8 mouse cellular contexts compared by ENCODE assay signal in the genomic region with DNA sequence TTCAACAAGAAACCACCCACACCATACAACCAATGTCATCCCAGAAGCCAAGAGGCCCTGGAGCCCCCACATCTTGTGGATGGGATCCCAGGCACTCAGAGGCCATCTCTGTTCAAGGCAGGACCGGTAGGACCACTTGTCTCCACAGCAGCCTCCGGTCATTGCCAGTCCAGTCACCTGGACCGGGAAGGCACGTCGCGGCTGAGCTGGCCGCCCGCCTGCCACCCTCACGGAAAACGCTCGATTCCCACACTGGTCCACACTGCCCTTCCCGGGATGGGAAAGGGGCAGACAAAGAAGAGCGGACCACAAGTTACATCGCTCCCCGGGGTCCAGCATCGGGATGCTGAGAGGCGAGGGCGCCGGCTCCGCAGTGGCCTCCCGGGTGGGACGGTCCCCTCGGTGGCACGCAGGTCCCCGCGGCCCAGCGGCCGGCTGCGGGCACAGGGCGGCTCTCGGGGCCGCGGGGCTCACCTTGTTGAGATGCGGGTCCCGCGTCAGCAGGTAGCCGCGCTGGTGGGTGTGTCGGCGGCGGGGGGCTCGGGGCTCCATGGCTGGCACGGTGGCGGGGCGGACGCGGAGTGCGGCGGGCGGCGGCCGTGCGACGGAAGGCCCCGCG. TPM values are rescaled to one million over a fixed set of nuclear protein-coding genes. Genes with fewer than 3 reads are reported as not detected.
A peak's percentile ranks its signal among the peaks of the same experiment; 100 is the strongest.
DNase-seq lines count a peak whose midpoint lies in the region; ATAC-seq and TF ChIP-seq lines count a peak whose summit lies in the region.

No protein-coding gene starts in this region.

- H3K4me2 ChIP-seq in liver, embryonic 14.5 days (ENCODE audit: low read depth), result peak overlapping the region; percentile 90
- H3K4me2 ChIP-seq in myocyte (ENCODE audit: low read depth), result peak overlapping the region; percentile 58

- ATAC-seq in liver, embryonic 14.5 days (ENCODE audit: insufficient read depth), result peak; percentile 22

- DNase-seq in urinary bladder, postnatal 25 days (ENCODE audit: low spot score), result peak; percentile 52
- DNase-seq in urinary bladder, postnatal 10 days (ENCODE audit: low spot score), result no peak
- peak; percentile 45 for DNase-seq in embryo, embryonic 10 days (ENCODE audit: low spot score)
- peak; percentile 46 to 71 for DNase-seq in heart, adult 2 months
- peak; percentile 59 for DNase-seq in kidney, adult 18-20 months
- DNase-seq in liver, embryonic 14.5 days (ENCODE audit: low read depth in 3 of 3, low spot score in 3 of 3), result no peak
- DNase-seq in natural killer cell, adult 2 months (ENCODE audit: low spot score in 2 of 2), result no peak

- no peak for TF ChIP-seq EP300 in heart, adult 2 months (IDR thresholded peaks at IDR 0.05; ENCODE audit: insufficient read depth, low read depth, low read length)
- no peak for TF ChIP-seq EP300 in liver, embryonic 14.5 days (IDR thresholded peaks at IDR 0.05; ENCODE audit: low read depth)

- H3K27me3 ChIP-seq in heart, adult 2 months (ENCODE audit: control insufficient read depth, insufficient read depth, low read length), result no peaks in the 10 kb centered on the region
- peaks cover 4% of the 10 kb centered on the region; the same call in 1 of the 2 replicates for H3K27me3 ChIP-seq in liver, embryonic 14.5 days (ENCODE audit: control insufficient read depth, insufficient read depth, low read length)
- H3K27me3 ChIP-seq in myocyte (ENCODE audit: control insufficient read depth, insufficient read depth, insufficient read length), result no peaks in the 10 kb centered on the region

- H3K36me3 ChIP-seq in heart, adult 2 months (ENCODE audit: control insufficient read depth, insufficient read depth, low read length), result no peaks in the 10 kb centered on the region
- no peaks in the 10 kb centered on the region for H3K36me3 ChIP-seq in liver, embryonic 14.5 days (replicated peaks; ENCODE audit: control insufficient read depth, insufficient read depth, low read depth)
- H3K36me3 ChIP-seq in myocyte (ENCODE audit: control insufficient read depth, insufficient read depth), result no peaks in the 10 kb centered on the region

- peak overlapping the region; percentile 53 for H3ac ChIP-seq in myocyte (ENCODE audit: control insufficient read depth, insufficient read length)

- TF ChIP-seq CTCF in heart, adult 2 months (IDR thresholded peaks at IDR 0.05), result no peak
- TF ChIP-seq CTCF in liver, embryonic 14.5 days (IDR thresholded peaks at IDR 0.05; ENCODE audit: low read depth), result no peak

- H3K27ac ChIP-seq in heart, adult 2 months, result peak overlapping the region; percentile 84
- no peak overlapping the region for H3K27ac ChIP-seq in liver, embryonic 14.5 days

- 2% methylated on average over 54 of the region's 56 CpGs for WGBS in heart, adult 2 months
- WGBS in liver, embryonic 14.5 days (ENCODE audit: insufficient replicate concordance), result 3% methylated on average over 43 of the region's 56 CpGs

- peak overlapping the region; percentile 75 for H3K4me3 ChIP-seq in heart, adult 2 months
- H3K4me3 ChIP-seq in liver, embryonic 14.5 days (ENCODE audit: insufficient read depth in 1 of 2, low read depth in 2 of 2, low read length in 2 of 2), result peak overlapping the region; percentile 36 to 59
- peak overlapping the region; percentile 43 for H3K4me3 ChIP-seq in myocyte

- no peaks in the 10 kb centered on the region for H3K9me3 ChIP-seq in liver, embryonic 14.5 days (ENCODE audit: control insufficient read depth, low read length)

- no peak for TF ChIP-seq POLR2A in heart, adult 2 months (IDR thresholded peaks at IDR 0.05; ENCODE audit: insufficient read depth, low read depth, low read length)
- TF ChIP-seq POLR2A in myocyte (IDR thresholded peaks at IDR 0.05; ENCODE audit: insufficient read length, low read depth), result no peak

- no peaks in the 10 kb centered on the region for H3K79me2 ChIP-seq in heart, adult 2 months (replicated peaks; ENCODE audit: control insufficient read depth, insufficient read depth, low read length)
- H3K79me2 ChIP-seq in myocyte (ENCODE audit: control insufficient read depth, insufficient read depth), result peaks cover 36% of the 10 kb centered on the region

- peak overlapping the region; percentile 88 for H3K9ac ChIP-seq in heart, adult 2 months (ENCODE audit: low read depth, low read length)
- peak overlapping the region; percentile 38 for H3K9ac ChIP-seq in liver, embryonic 14.5 days (replicated peaks)

- intact Hi-C loops in heart, adult 2 months (cut with DNase I), result loop anchor here (5.0 to 10.0 kb wide), 2 partner anchors 48 to 101 kb away; no protein-coding TSS in a partner anchor

- no peaks in the 10 kb centered on the region for H3K4me1 ChIP-seq in heart, adult 2 months (ENCODE audit: control insufficient read depth, insufficient read depth, low read length)
- H3K4me1 ChIP-seq in liver, embryonic 14.5 days (replicated peaks; ENCODE audit: control insufficient read depth in 2 of 2, insufficient read depth in 2 of 2, low read length in 1 of 2), result 0 out of 4 replicates have a peak, but pooled peaks cover 0 to 2% of the 10 kb centered on the region in 2 experiments

TF ChIP-seq in myocyte, 11 proteins besides CTCF, POLR2A, EP300 and RAD21:
- no peak for TF ChIP-seq E2F4 (IDR thresholded peaks at IDR 0.05; ENCODE audit: insufficient read depth)

RNA-seq across cellular contexts. Expression of a gene that starts 0.4 kb away (rescaled TPM):
- total RNA-seq in heart, adult 2 months (2021), result 100 to 1,000 TPM in 1 of 2 experiments, 10 to 100 TPM in 1; 100.0 to 110 TPM
- polyA plus RNA-seq in heart, adult 2 months (2012; rRNA removed), result 67.1 and 101 TPM in 2 replicates
- 1.6 and 1.8 TPM in 2 replicates for polyA plus RNA-seq in liver, embryonic 14.5 days (2012; rRNA removed)
- polyA plus RNA-seq in liver, embryonic 14.5 days (2014; fragmentation: Nextera tagmentation; extraction: Ambion mirVana), result 3.1 and 3.6 TPM in 2 replicates
- polyA plus RNA-seq in myocyte (2012; fragmentation: generic; extraction: Trizol), result 33.6 TPM

RNA-seq across cellular contexts. Expression of a gene that starts 48.1 kb away (rescaled TPM):
- total RNA-seq in heart, adult 2 months (2021), result under 1 TPM; 0.30 to 0.37 TPM
- 0.16 and 0.56 TPM in 2 replicates for polyA plus RNA-seq in heart, adult 2 months (2012; rRNA removed)
- 0.22 and 0.48 TPM in 2 replicates for polyA plus RNA-seq in liver, embryonic 14.5 days (2012; rRNA removed)
- 0.43 and 0.54 TPM in 2 replicates for polyA plus RNA-seq in liver, embryonic 14.5 days (2014; fragmentation: Nextera tagmentation; extraction: Ambion mirVana)
- polyA plus RNA-seq in myocyte (2012; fragmentation: generic; extraction: Trizol), result 0.05 TPM

Comparison
In these comparisons a context has a peak if more than half of its experiments do, and no peak if none do; other contexts are left out.
1. DNase-seq: peak in urinary bladder, postnatal 25 days (single experiment), embryo, embryonic 10 days (single experiment), heart, adult 2 months (2 of 2) and kidney, adult 18-20 months (single experiment); none in urinary bladder, postnatal 10 days (single experiment), liver, embryonic 14.5 days (0 of 3) and natural killer cell, adult 2 months (0 of 2).
2. Peak in every context shown above with its lines, with median percentiles within 50 percentile points of each other: H3K4me3 ChIP-seq.